Mouse (Mus musculus) cerebellum, postnatal 14 days (tissue): Measurements from ENCODE around the gene Btbd35f14.
"Not testable (repeated sequence)": the region's sequence is repeated elsewhere in the genome, so short reads cannot be mapped to it uniquely, and the experiment has no call there.

Source experiments
- DNase-seq, 2 experiments: peaks; one replicate each; pipeline ENCODE4 v3.0.0; 2021; ENCODE audit warnings: mixed read lengths in 2 of 2

The Btbd35f14 gene

DNA sequence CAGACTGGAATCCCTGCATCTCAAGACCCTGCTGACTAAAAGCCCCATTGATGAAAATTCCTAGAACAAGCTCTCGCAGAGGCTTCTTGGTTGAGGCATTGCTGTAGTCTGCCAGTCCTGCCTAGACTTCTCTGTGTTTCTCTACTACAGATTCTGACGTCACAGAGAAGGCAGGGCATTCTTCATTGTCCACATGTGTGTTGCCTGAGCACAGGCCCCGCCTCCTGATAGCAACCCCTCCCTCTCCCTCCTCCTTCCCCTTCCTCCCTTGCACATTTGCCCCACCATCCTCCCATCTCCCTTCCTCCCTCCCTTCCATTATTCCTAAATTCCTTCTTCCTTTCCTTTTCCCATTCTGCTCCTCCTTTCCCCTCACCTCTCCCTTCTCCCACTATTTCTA is at the start of gene Btbd35f14:
Gene Btbd35f14 (minus strand): TSS at position 101 of the 400 bp plus-strand sequence.
- DNase-seq, result not testable (repeated sequence)

DNA sequence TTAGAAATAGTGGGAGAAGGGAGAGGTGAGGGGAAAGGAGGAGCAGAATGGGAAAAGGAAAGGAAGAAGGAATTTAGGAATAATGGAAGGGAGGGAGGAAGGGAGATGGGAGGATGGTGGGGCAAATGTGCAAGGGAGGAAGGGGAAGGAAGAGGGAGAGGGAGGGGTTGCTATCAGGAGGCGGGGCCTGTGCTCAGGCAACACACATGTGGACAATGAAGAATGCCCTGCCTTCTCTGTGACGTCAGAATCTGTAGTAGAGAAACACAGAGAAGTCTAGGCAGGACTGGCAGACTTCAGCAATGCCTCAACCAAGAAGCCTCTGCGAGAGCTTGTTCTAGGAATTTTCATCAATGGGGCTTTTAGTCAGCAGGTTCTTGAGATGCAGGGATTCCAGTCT is 45.3 kb downstream of the Btbd35f14 start, which contains the start of gene Btbd35f13:
Gene Btbd35f13 (plus strand): TSS at position 301 of the 400 bp plus-strand sequence.
- not testable (repeated sequence) for DNase-seq
